In the genomic region with DNA sequence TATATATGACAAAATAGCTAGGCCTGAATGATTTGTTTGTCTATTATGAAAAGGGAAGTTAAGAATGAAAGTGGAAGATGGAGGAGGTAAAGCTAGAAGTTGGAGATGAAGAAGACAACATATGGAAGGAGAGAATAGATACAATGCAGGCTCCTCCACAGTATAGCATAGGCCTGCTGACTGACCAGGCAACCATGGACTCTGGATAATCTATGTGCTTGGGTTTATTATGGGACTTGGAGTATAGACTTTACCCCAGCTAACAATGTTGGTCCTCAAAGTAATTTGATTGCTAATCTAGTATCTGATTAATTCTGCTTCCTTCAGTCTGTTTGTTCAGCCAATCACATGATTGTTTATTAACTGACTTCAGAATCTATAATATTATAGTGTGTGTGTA, we compare ENCODE assay signal across 32 mouse cellular contexts. TPM values are rescaled to one million over a fixed set of nuclear protein-coding genes. Genes with fewer than 3 reads are reported as not detected.
"Had no signal": no experiment of that assay in that cellular context is flagged by ENCODE, and none has a peak within 500 bp of the region (broad histone marks: within the 10 kb centered on the region; RNA-seq: fewer than 3 reads in every experiment).

No protein-coding gene starts in this region.

- H3K9ac ChIP-seq: embryonic facial prominence, embryonic 12.5 days; embryonic facial prominence, embryonic 13.5 days; embryonic facial prominence, embryonic 15.5 days; forebrain, embryonic 12.5 days; forebrain, embryonic 13.5 days; forebrain, embryonic 15.5 days; forebrain, postnatal 0 days had no signal

- H3K27ac ChIP-seq: embryonic facial prominence, embryonic 10.5 days; embryonic facial prominence, embryonic 12.5 days; embryonic facial prominence, embryonic 13.5 days; embryonic facial prominence, embryonic 15.5 days; forebrain, embryonic 10.5 days; forebrain, embryonic 12.5 days; forebrain, embryonic 13.5 days; forebrain, embryonic 15.5 days; gastrocnemius, adult 2 months had no signal

- H3K4me3 ChIP-seq: embryonic facial prominence, embryonic 10.5 days; embryonic facial prominence, embryonic 12.5 days; embryonic facial prominence, embryonic 13.5 days; embryonic facial prominence, embryonic 15.5 days; erythroblast, embryonic 14.5 days; forebrain, embryonic 10.5 days; forebrain, embryonic 12.5 days; forebrain, embryonic 13.5 days; forebrain, embryonic 15.5 days; gastrocnemius, adult 2 months had no signal

- ATAC-seq: forebrain, embryonic 13.5 days; forebrain, embryonic 14.5 days; forebrain, embryonic 15.5 days; forebrain, embryonic 16.5 days; forebrain, postnatal 0 days had no signal

- H3K4me1 ChIP-seq: embryonic facial prominence, embryonic 10.5 days; embryonic facial prominence, embryonic 12.5 days; embryonic facial prominence, embryonic 13.5 days; embryonic facial prominence, embryonic 15.5 days; forebrain, embryonic 10.5 days; forebrain, embryonic 12.5 days; forebrain, embryonic 13.5 days; forebrain, embryonic 15.5 days had no signal

- DNase-seq: cerebellum, adult 2 months; cerebellum, adult 8-10 months; cerebellum, adult 9-10 months; cerebellum, adult 9-11 months; cerebellum, postnatal 10 days; cerebellum, postnatal 14 days; cerebellum, postnatal 25 days; cerebellum, postnatal 36 days; embryo, embryonic 11 days; forebrain, postnatal 0 days; gastrocnemius, adult 2 months; gastrocnemius, postnatal 10 days; gastrocnemius, postnatal 14 days; gastrocnemius, postnatal 25 days; gastrocnemius, postnatal 36 days; heart, adult 18-20 months had no signal

- H3K27me3 ChIP-seq: embryonic facial prominence, embryonic 12.5 days; embryonic facial prominence, embryonic 13.5 days; embryonic facial prominence, embryonic 15.5 days; forebrain, embryonic 12.5 days; forebrain, embryonic 13.5 days; forebrain, embryonic 15.5 days had no signal

- H3K4me2 ChIP-seq: embryonic facial prominence, embryonic 12.5 days; embryonic facial prominence, embryonic 13.5 days; embryonic facial prominence, embryonic 15.5 days; forebrain, embryonic 12.5 days; forebrain, embryonic 13.5 days; forebrain, embryonic 15.5 days had no signal

- H3K9me3 ChIP-seq: embryonic facial prominence, embryonic 10.5 days; embryonic facial prominence, embryonic 12.5 days; embryonic facial prominence, embryonic 13.5 days; embryonic facial prominence, embryonic 15.5 days; forebrain, embryonic 10.5 days; forebrain, embryonic 12.5 days; forebrain, embryonic 13.5 days; forebrain, embryonic 15.5 days had no signal

- H3K36me3 ChIP-seq: embryonic facial prominence, embryonic 10.5 days; embryonic facial prominence, embryonic 12.5 days; embryonic facial prominence, embryonic 13.5 days; embryonic facial prominence, embryonic 15.5 days; forebrain, embryonic 10.5 days; forebrain, embryonic 12.5 days; forebrain, embryonic 15.5 days had no signal

RNA-seq across cellular contexts. Expression of a gene that starts 10.6 kb away (rescaled TPM):
- polyA plus RNA-seq: cerebellum, adult 2 months; cortical plate, adult 2 months; embryonic facial prominence, embryonic 10.5 days; embryonic facial prominence, embryonic 11.5 days; erythroblast, embryonic 14.5 days; forebrain, embryonic 10.5 days; forebrain, embryonic 11.5 days; forebrain, embryonic 12.5 days; forebrain, embryonic 13.5 days; forebrain, embryonic 14.5 days; forebrain, embryonic 15.5 days; forebrain, embryonic 16.5 days; frontal cortex, adult 2 months had no signal

RNA-seq across cellular contexts. Expression of a gene that starts 27.1 kb away (rescaled TPM):
- polyA plus RNA-seq: cerebellum, adult 2 months; cortical plate, adult 2 months; embryonic facial prominence, embryonic 10.5 days; embryonic facial prominence, embryonic 11.5 days; embryonic facial prominence, embryonic 12.5 days; embryonic facial prominence, embryonic 13.5 days; erythroblast, embryonic 14.5 days; forebrain, embryonic 10.5 days; forebrain, embryonic 11.5 days; forebrain, embryonic 12.5 days; forebrain, embryonic 13.5 days; forebrain, embryonic 14.5 days; forebrain, embryonic 15.5 days; forebrain, embryonic 16.5 days; forebrain, postnatal 0 days; frontal cortex, adult 2 months; gonadal fat pad, adult 2 months had no signal
